Mouse (Mus musculus) liver, postnatal 0 days (tissue): ENCODE results near the gene Ppp1r16b. TPM values are rescaled to one million over a fixed set of nuclear protein-coding genes. Genes with fewer than 3 reads are reported as not detected.
A peak's percentile ranks its signal among the peaks of the same experiment; 100 is the strongest.

Source experiments
- ATAC-seq: fragments of 200-750 bp; cut with Nextera tagmentation; 2 replicates; pipeline ENCODE4 v1.8.0; 2017; ENCODE audit warnings: mild to moderate bottlenecking, moderate library complexity
- DNase-seq: peaks from one replicate; pipeline ENCODE4 v3.0.0-alpha.2; 2016
- H3K27ac ChIP-seq: fragments of 300-500 bp; sonication (generic); 2 replicates; pipeline ENCODE4 v1.5.1; 2014; ENCODE audit warnings: antibody characterized with exemption, moderate library complexity, mild to moderate bottlenecking, low read depth
- H3K27me3 ChIP-seq: fragments of 300-500 bp; sonication (generic); 2 replicates; pipeline ENCODE4 v1.6.1; 2014; ENCODE audit warnings: low read length, control low read depth, mixed read lengths; ENCODE audit not compliant: insufficient read depth
- H3K36me3 ChIP-seq: fragments of 300-500 bp; sonication (generic); replicated peaks from 2 replicates; pipeline ENCODE4 v1.6.1; 2014; ENCODE audit warnings: mild to moderate bottlenecking, control low read depth, low read length, moderate library complexity, mixed read lengths; ENCODE audit not compliant: insufficient read depth
- H3K4me1 ChIP-seq: fragments of 300-500 bp; sonication (generic); 2 replicates; pipeline ENCODE4 v1.6.1; 2014; ENCODE audit warnings: antibody characterized with exemption, mild to moderate bottlenecking, control low read depth; ENCODE audit not compliant: insufficient read depth
- H3K4me2 ChIP-seq: fragments of 300-500 bp; sonication (generic); 2 replicates; pipeline ENCODE4 v1.6.1; 2014; ENCODE audit warnings: low read depth, mild to moderate bottlenecking, low read length, moderate library complexity, mixed read lengths
- H3K4me3 ChIP-seq: fragments of 300-500 bp; sonication (generic); 2 replicates; pipeline ENCODE4 v1.5.1; 2014; ENCODE audit warnings: low read depth, low read length
- H3K9ac ChIP-seq: fragments of 300-500 bp; sonication (generic); replicated peaks from 2 replicates; pipeline ENCODE4 v1.6.1; 2014; ENCODE audit warnings: mild to moderate bottlenecking, moderate library complexity
- H3K9me3 ChIP-seq: fragments of 300-500 bp; sonication (generic); 2 replicates; pipeline ENCODE4 v1.6.1; 2016; ENCODE audit warnings: mild to moderate bottlenecking, control low read depth, low read length, mixed read lengths
- CTCF ChIP-seq: sonication (generic); IDR thresholded peaks from 2 replicates; pipeline ENCODE4 v1.5.1; 2016; ENCODE audit warnings: antibody characterized with exemption, low read depth
- EP300 ChIP-seq: IDR thresholded peaks from 2 replicates; pipeline ENCODE4 v1.6.1; 2016; ENCODE audit warnings: antibody characterized with exemption, low read depth, mild to moderate bottlenecking
- WGBS: fragments of 180-500 bp; shearing (Covaris S2); extraction: QIAGEN DNeasy Blood & Tissue Kit; methylation state at CpG from one replicate; pipeline ENCODE4 v1.1.7; 2014; ENCODE audit not compliant: insufficient replicate concordance; 5-methylcytosine and 5-hydroxymethylcytosine counted together
- polyA plus RNA-seq: library from polyadenylated mRNA; unstranded; fragments of >200 nt; fragmentation: Nextera tagmentation; extraction: Ambion mirVana; gene quantifications from 2 replicates; pipeline ENCODE4 v1.2.1, GENCODE M21; 2015

Ppp1r16b gene
- polyA plus RNA-seq, 1 experiment from 2014 or later, result 2.9 TPM

DNA sequence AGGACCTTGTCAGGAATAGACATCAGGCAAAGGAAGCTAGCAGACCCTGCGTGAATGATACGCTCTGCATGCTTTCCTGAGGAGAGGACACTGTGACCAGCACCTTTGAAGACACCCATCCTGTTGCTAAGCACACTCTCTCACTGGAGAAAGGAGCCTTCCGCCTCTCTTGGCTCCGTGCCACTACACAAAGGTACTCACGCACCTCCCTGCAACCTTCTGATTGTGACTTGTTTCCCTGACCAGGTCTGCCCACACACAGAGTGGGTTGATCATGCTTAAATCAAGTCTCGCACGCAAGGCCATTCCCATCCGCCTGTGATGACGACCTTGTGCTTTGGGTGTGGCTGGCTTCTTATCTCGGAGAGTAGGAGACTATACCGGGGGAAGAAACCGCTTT, 42.9 kb downstream of the Ppp1r16b start:
- Histone ChIP-seq H3K27me3 (no peaks in the 10 kb centered on the region), H3K9ac (no peak overlapping the region), H3K27ac (no peak overlapping the region), H3K36me3 (no peaks in the 10 kb centered on the region), H3K4me3 (no peak overlapping the region), H3K4me2 (no peak overlapping the region), H3K9me3 (no peaks in the 10 kb centered on the region), H3K4me1 (no peaks in the 10 kb centered on the region)
- ATAC-seq, result no peak
- DNase-seq, result no peak
- TF ChIP-seq EP300 (no peak), CTCF (no peak)
- WGBS, result 65% methylated on average over 12 of the region's 12 CpGs

DNA sequence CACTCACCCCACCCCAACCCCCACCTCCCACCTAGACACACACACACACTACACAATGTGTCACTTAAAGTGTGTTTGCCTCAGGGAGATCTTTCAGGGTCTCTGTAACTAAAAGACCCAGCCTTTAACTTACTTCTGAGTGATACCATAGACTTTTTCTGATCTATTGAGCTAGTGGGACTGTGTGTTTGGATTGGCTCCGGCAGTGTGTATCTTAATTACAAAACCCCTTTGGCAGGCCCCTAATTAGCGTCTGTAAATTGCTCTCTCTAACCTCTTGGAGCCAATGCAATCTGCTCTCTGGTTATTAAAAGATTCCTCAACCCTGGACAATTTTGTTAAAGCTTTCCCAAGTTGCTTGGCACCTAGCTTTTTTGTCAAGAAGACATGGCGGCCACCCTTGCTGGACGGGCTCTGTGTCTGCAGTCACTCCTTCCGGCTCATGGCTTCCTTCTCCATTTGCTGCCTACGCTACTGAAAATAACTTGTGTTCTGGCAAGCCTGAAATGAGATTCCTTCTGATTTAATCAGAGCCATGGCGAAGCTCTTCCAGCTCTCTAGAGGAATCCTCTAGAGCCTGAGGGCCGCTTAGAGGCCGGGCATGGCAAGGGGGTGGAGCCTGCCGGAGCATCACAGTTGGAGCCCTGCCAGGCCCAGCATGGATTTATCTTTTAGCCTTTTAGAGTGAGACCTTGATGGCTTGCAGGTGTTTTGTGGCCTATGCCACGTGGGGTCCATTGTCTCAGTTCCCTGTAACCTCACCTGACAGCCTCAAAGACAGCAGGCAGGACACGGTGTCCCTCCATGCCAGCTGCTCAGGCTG, 46.9 kb downstream of the Ppp1r16b start:
- WGBS, result 69% methylated on average over 12 of the region's 12 CpGs
- no peaks in the 10 kb centered on the region for H3K27me3 ChIP-seq
- H3K4me1 ChIP-seq, result no peaks in the 10 kb centered on the region
- H3K9me3 ChIP-seq, result no peaks in the 10 kb centered on the region
- DNase-seq (no peak), ATAC-seq (no peak)
- H3K4me3 ChIP-seq, result no peak overlapping the region
- no peaks in the 10 kb centered on the region for H3K36me3 ChIP-seq
- no peak overlapping the region for H3K9ac ChIP-seq
- no peak for TF ChIP-seq CTCF
- TF ChIP-seq EP300, result no peak
- H3K4me2 ChIP-seq, result no peak overlapping the region
- no peak overlapping the region for H3K27ac ChIP-seq

DNA sequence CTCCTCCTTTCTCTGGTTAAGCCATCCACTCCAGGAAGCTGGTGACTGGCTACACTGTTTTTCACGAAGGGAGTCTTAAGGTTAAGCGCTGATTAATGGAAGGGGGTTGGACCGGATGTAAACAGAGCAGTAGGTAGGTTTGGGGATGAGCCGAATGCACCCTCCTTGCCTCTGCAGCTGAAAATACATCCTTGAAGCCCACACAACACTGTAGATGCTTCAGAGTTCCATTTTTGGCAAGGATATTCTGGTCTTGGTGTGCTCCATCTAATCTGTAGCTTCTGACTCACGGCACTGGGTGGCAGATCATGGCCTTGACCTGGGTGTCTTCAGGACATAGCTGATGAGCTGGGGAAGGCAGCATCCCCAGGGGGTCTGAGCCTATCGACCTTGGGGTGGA, 49.6 kb downstream of the Ppp1r16b start:
- Histone ChIP-seq H3K9ac (no peak overlapping the region), H3K27me3 (no peaks in the 10 kb centered on the region), H3K27ac (no peak overlapping the region), H3K4me2 (no peak overlapping the region), H3K36me3 (no peaks in the 10 kb centered on the region), H3K9me3 (no peaks in the 10 kb centered on the region), H3K4me3 (no peak overlapping the region), H3K4me1 (peaks cover 4% of the 10 kb centered on the region; the same call in 1 of the 2 replicates)
- DNase-seq, result no peak
- WGBS, result 64% methylated on average over 6 of the region's 6 CpGs
- ATAC-seq, result no peak
- no peak for TF ChIP-seq CTCF
- TF ChIP-seq EP300, result no peak

DNA sequence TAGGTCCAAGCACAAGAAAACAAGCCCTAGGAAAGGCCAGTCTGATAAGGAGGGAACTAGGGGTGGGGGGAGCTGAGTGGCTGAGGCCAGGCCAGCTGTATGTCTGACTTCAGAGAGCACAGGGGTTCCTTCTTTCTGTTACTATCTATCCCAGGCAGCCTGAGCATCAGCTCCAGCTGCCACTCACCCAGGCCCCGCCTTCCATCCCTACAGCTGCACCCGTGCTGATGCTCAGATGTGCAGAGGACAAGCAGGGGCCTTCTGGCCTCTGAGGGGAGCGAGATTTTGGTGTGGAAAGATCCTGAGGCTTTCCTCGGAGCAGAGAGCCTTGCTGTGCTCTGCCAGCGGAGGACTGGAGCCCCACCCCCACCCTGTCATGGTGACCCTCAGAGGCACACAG, 50.9 kb downstream of the Ppp1r16b start:
- TF ChIP-seq EP300 (no peak), CTCF (no peak)
- H3K9me3 ChIP-seq, result no peaks in the 10 kb centered on the region
- DNase-seq (no peak), ATAC-seq (peak; percentile 33; the same call in 1 of the 2 replicates)
- 20% methylated on average over 5 of the region's 5 CpGs for WGBS
- H3K4me2 ChIP-seq, result no peak overlapping the region
- no peak overlapping the region for H3K9ac ChIP-seq
- H3K36me3 ChIP-seq, result no peaks in the 10 kb centered on the region
- peaks cover 4% of the 10 kb centered on the region; the same call in 1 of the 2 replicates for H3K4me1 ChIP-seq
- no peaks in the 10 kb centered on the region for H3K27me3 ChIP-seq
- H3K27ac ChIP-seq, result no peak overlapping the region
- H3K4me3 ChIP-seq, result no peak overlapping the region

DNA sequence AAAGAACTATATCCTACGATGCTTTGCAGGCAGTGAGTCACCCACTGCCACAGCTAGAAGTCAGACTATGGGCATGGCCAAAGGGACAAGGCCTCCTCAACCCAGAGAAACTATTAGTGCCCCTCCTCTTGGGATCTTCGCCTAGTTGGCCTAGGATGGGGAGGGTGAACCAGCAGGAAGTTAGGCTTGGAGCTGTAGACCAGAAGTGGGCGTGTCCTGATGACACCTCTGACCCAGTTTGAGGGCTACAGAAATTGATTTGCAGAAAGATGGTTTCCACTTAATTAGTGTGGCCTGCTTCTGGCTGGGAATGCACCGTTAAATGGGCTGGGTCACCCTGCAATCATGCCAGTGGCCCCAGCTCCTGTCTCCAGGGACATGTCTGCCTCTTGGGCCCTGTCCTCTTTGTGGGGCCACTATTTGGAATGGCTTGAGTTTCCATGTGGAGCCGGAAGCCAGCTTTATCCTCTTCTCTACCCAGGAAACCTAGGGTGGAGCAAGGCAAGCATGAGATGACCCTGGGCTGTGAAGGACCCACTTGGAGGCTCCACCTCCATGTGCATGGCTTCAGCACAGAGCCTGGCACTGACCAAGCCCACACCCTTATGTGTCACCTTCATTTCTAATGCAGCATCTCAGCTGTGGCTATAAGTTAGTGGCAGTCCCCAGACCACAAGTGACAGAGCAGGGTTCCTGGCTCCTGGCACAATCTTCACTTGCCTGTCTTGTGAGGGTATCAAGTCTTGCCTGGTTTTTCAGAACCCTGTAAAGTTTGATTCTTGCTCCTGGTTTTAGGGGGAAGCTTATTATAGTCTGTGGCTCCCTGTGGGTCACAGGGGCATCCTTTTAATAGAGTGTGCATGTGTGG, 52.6 kb downstream of the Ppp1r16b start:
- ATAC-seq (no peak), DNase-seq (no peak)
- Histone ChIP-seq H3K4me2 (no peak overlapping the region), H3K4me3 (no peak overlapping the region), H3K4me1 (peaks cover 4% of the 10 kb centered on the region; the same call in 1 of the 2 replicates), H3K27me3 (no peaks in the 10 kb centered on the region), H3K9ac (no peak overlapping the region), H3K27ac (no peak overlapping the region), H3K36me3 (no peaks in the 10 kb centered on the region), H3K9me3 (no peaks in the 10 kb centered on the region)
- TF ChIP-seq CTCF (no peak), EP300 (no peak)
- WGBS, result 59% methylated on average over 5 of the region's 5 CpGs
